ENCODE assay signal across 9 mouse cellular contexts in genomic region chr2:160649072-160649471, GRCm38 (mm10). TPM values are rescaled to one million over a fixed set of nuclear protein-coding genes. Genes with fewer than 3 reads are reported as not detected.
DNase-seq lines count a peak whose midpoint lies in the region; ATAC-seq lines count a peak whose summit lies in the region.
"Had no signal": no experiment of that assay in that cellular context is flagged by ENCODE, and none has a peak within 500 bp of the region (broad histone marks: within the 10 kb centered on the region; RNA-seq: fewer than 3 reads in every experiment).

No protein-coding gene starts in this region.

- peaks cover 17% of the 10 kb centered on the region; the same call in 1 of the 2 replicates for H3K4me1 ChIP-seq in kidney, embryonic 14.5 days (ENCODE audit: control insufficient read depth, insufficient read depth, low read length)
- peaks cover 30% of the 10 kb centered on the region for H3K4me1 ChIP-seq in embryonic facial prominence, embryonic 14.5 days (ENCODE audit: control insufficient read depth, insufficient read depth, low read length)
- peaks cover 26% of the 10 kb centered on the region for H3K4me1 ChIP-seq in hindbrain, embryonic 16.5 days (ENCODE audit: control insufficient read depth, insufficient read depth, low read depth, low read length)
- peaks cover 33% of the 10 kb centered on the region for H3K4me1 ChIP-seq in midbrain, embryonic 15.5 days

- H3K27me3 ChIP-seq in kidney, embryonic 14.5 days (ENCODE audit: control insufficient read depth, insufficient read depth, low read length) = no peaks in the 10 kb centered on the region
- H3K27me3 ChIP-seq in embryonic facial prominence, embryonic 14.5 days (replicated peaks; ENCODE audit: control insufficient read depth, insufficient read depth, low read length) = no peaks in the 10 kb centered on the region
- no peaks in the 10 kb centered on the region for H3K27me3 ChIP-seq in hindbrain, embryonic 16.5 days (replicated peaks; ENCODE audit: control insufficient read depth, insufficient read depth, low read length)
- H3K27me3 ChIP-seq in midbrain, embryonic 15.5 days (replicated peaks) = no peaks in the 10 kb centered on the region

- H3K4me3 ChIP-seq in kidney, embryonic 14.5 days (ENCODE audit: low read length) = peak overlapping the region; percentile 99
- H3K4me3 ChIP-seq in embryonic facial prominence, embryonic 14.5 days (ENCODE audit: low read depth, low read length) = peak overlapping the region; percentile 100
- peak overlapping the region; percentile 34 for H3K4me3 ChIP-seq in hindbrain, embryonic 16.5 days (ENCODE audit: low read length)
- peak overlapping the region; percentile 83 for H3K4me3 ChIP-seq in midbrain, embryonic 15.5 days

- peak overlapping the region; percentile 63 for H3K4me2 ChIP-seq in kidney, embryonic 14.5 days (replicated peaks; ENCODE audit: low read depth, low read length)
- H3K4me2 ChIP-seq in embryonic facial prominence, embryonic 14.5 days (ENCODE audit: low read depth, low read length) = peak overlapping the region; percentile 61
- H3K4me2 ChIP-seq in hindbrain, embryonic 16.5 days (ENCODE audit: low read length) = peak overlapping the region; percentile 73
- peak overlapping the region; percentile 59 for H3K4me2 ChIP-seq in midbrain, embryonic 15.5 days

- H3K27ac ChIP-seq in kidney, embryonic 14.5 days (ENCODE audit: low read depth, low read length) = no peak overlapping the region
- H3K27ac ChIP-seq in embryonic facial prominence, embryonic 14.5 days (replicated peaks; ENCODE audit: low read depth, low read length) = no peak overlapping the region; the same call in 1 of the 2 replicates
- no peak overlapping the region for H3K27ac ChIP-seq in hindbrain, embryonic 16.5 days (ENCODE audit: low read depth, low read length)
- no peak overlapping the region for H3K27ac ChIP-seq in midbrain, embryonic 15.5 days

- ATAC-seq in kidney, embryonic 14.5 days (ENCODE audit: low FRiP score, low TSS enrichment) = no peak
- ATAC-seq in embryonic facial prominence, embryonic 14.5 days (ENCODE audit: low read depth) = no peak
- ATAC-seq in hindbrain, embryonic 16.5 days = no peak
- ATAC-seq in midbrain, embryonic 15.5 days (replicated peaks) = no peak

- WGBS in kidney, embryonic 14.5 days = 68% methylated on average over 2 of the region's 2 CpGs
- WGBS in embryonic facial prominence, embryonic 14.5 days = 79% methylated on average over 2 of the region's 2 CpGs
- 81% methylated on average over 2 of the region's 2 CpGs for WGBS in hindbrain, embryonic 16.5 days
- 76% methylated on average over 2 of the region's 2 CpGs for WGBS in midbrain, embryonic 15.5 days

- H3K36me3 ChIP-seq in kidney, embryonic 14.5 days (ENCODE audit: control insufficient read depth, insufficient read depth, low read length) = peaks cover 16% of the 10 kb centered on the region
- H3K36me3 ChIP-seq in embryonic facial prominence, embryonic 14.5 days (ENCODE audit: control insufficient read depth, insufficient read depth, low read length) = peaks cover 9% of the 10 kb centered on the region
- H3K36me3 ChIP-seq in hindbrain, embryonic 16.5 days (ENCODE audit: control insufficient read depth, insufficient read depth, low read length) = no peaks in the 10 kb centered on the region
- 0 out of 2 replicates have a peak, but pooled peaks cover 3% of the 10 kb centered on the region for H3K36me3 ChIP-seq in midbrain, embryonic 15.5 days (replicated peaks)

- H3K9me3 ChIP-seq in kidney, embryonic 14.5 days (ENCODE audit: control insufficient read depth, low read length) = no peaks in the 10 kb centered on the region
- H3K9me3 ChIP-seq in embryonic facial prominence, embryonic 14.5 days (ENCODE audit: control insufficient read depth, low read length) = no peaks in the 10 kb centered on the region
- no peaks in the 10 kb centered on the region for H3K9me3 ChIP-seq in hindbrain, embryonic 16.5 days (ENCODE audit: control insufficient read depth, low read length)
- no peaks in the 10 kb centered on the region for H3K9me3 ChIP-seq in midbrain, embryonic 15.5 days

- H3K9ac ChIP-seq in kidney, embryonic 14.5 days (ENCODE audit: low read depth, low read length) = no peak overlapping the region; the same call in 1 of the 2 replicates
- H3K9ac ChIP-seq in embryonic facial prominence, embryonic 14.5 days (ENCODE audit: low read depth, low read length) = peak overlapping the region; percentile 46
- H3K9ac ChIP-seq in hindbrain, embryonic 16.5 days (ENCODE audit: low read depth, low read length) = no peak overlapping the region
- H3K9ac ChIP-seq in midbrain, embryonic 15.5 days = peak overlapping the region; percentile 37; the same call in 1 of the 2 replicates

- DNase-seq in kidney, postnatal 4 days = no peak
- DNase-seq in embryonic facial prominence, embryonic 14.5 days (ENCODE audit: low spot score) = no peak
- no peak for DNase-seq in right cerebral cortex, postnatal 25 days
- DNase-seq in thymus, adult 18-20 months = no peak
- DNase-seq in retina, embryonic 14.5 days (ENCODE audit: low spot score) = no peak
- DNase-seq: kidney, adult 11 months had no signal

RNA-seq across cellular contexts. Expression of gene Top1, which starts 3.4 kb away (rescaled TPM):
- 108 and 120 TPM in 2 replicates for polyA plus RNA-seq in kidney, embryonic 14.5 days (2014; fragmentation: Nextera tagmentation; extraction: Ambion mirVana)
- polyA plus RNA-seq in embryonic facial prominence, embryonic 14.5 days (2014; fragmentation: Nextera tagmentation; extraction: Ambion mirVana) = 63.6 and 64.0 TPM in 2 replicates
- 55.7 and 58.3 TPM in 2 replicates for polyA plus RNA-seq in hindbrain, embryonic 16.5 days (2015; fragmentation: Nextera tagmentation; extraction: Ambion mirVana)
- 75.2 and 81.1 TPM in 2 replicates for polyA plus RNA-seq in midbrain, embryonic 15.5 days (2015; fragmentation: Nextera tagmentation; extraction: Ambion mirVana)

Comparison
In these comparisons a context has a peak if more than half of its experiments do, and no peak if none do; other contexts are left out.
1. H3K4me3 ChIP-seq: peak in every context shown above with its lines; median percentile 100 in embryonic facial prominence, embryonic 14.5 days; 99 in kidney, embryonic 14.5 days; 83 in midbrain, embryonic 15.5 days; 34 in hindbrain, embryonic 16.5 days.
2. H3K9ac ChIP-seq: peak in embryonic facial prominence, embryonic 14.5 days (single experiment) and midbrain, embryonic 15.5 days (single experiment); none in kidney, embryonic 14.5 days (single experiment) and hindbrain, embryonic 16.5 days (single experiment).
3. Peak in every context shown above with its lines, with median percentiles within 50 percentile points of each other: H3K4me2 ChIP-seq.